Mouse (Mus musculus) G1E (cell line): ENCODE results near the gene Gm27029. TPM values are rescaled to one million over a fixed set of nuclear protein-coding genes. Genes with fewer than 3 reads are reported as not detected.
"Not testable (repeated sequence)": the region's sequence is repeated elsewhere in the genome, so short reads cannot be mapped to it uniquely, and the experiment has no call there.

Source experiments
- ATAC-seq: 2 replicates; pipeline ENCODE4 v1.8.0; 2016; ENCODE audit warnings: mild to moderate bottlenecking; ENCODE audit not compliant: insufficient number of reproducible peaks, poor library complexity, low FRiP score, severe bottlenecking; ENCODE audit errors: extremely low read depth
- DNase-seq: peaks from one replicate; pipeline ENCODE4 v3.0.0; 2012; ENCODE audit warnings: low spot score
- H3K27me3 ChIP-seq: 2 replicates; pipeline ENCODE4 v1.6.1; 2012; ENCODE audit warnings: mild to moderate bottlenecking, low read length, inconsistent platforms; ENCODE audit not compliant: insufficient read depth
- H3K36me3 ChIP-seq: replicated peaks from 2 replicates; pipeline ENCODE3; 2012; ENCODE audit warnings: mild to moderate bottlenecking, inconsistent platforms
- H3K4me1 ChIP-seq: 2 replicates; pipeline ENCODE4 v1.6.1; 2012; ENCODE audit warnings: low read depth, low read length, inconsistent platforms, mixed read lengths; ENCODE audit not compliant: insufficient read depth
- H3K4me3 ChIP-seq: 2 replicates; pipeline ENCODE4 v1.5.1; 2012; ENCODE audit warnings: low read depth, mild to moderate bottlenecking, inconsistent platforms, low read length, moderate library complexity, mixed read lengths
- H3K9me3 ChIP-seq: replicated peaks from 2 replicates; pipeline ENCODE4 v1.6.1; 2012; ENCODE audit warnings: inconsistent platforms
- CTCF ChIP-seq: IDR thresholded peaks from 2 replicates; pipeline ENCODE4 v1.5.1; 2012; ENCODE audit warnings: low read depth, low read length, inconsistent platforms, mixed read lengths
- GATA1 ChIP-seq: IDR thresholded peaks from 2 replicates; pipeline ENCODE4 v1.6.1; 2012; ENCODE audit warnings: borderline replicate concordance, low read length, inconsistent platforms, mixed read lengths
- GATA2 ChIP-seq: IDR thresholded peaks from 2 replicates; pipeline ENCODE4 v1.6.1; 2012; ENCODE audit warnings: low read depth, low read length, inconsistent platforms, borderline replicate concordance
- POLR2AphosphoS5 ChIP-seq: IDR thresholded peaks from 2 replicates; pipeline ENCODE4 v1.6.1; 2012; ENCODE audit warnings: low read depth, low read length, inconsistent platforms; ENCODE audit not compliant: insufficient replicate concordance
- TAL1 ChIP-seq: conservative IDR thresholded peaks from 2 replicates; pipeline ENCODE4 v1.6.1; 2012; ENCODE audit warnings: low read depth, low read length, inconsistent platforms, mixed read lengths
- polyA plus RNA-seq: library from polyadenylated mRNA; stranded (reverse); fragments of >175 nt; gene quantifications from 2 replicates; pipeline ENCODE4 v1.2.3, GENCODE M21; 2012
- total RNA-seq, 2 experiments: library from RNA; stranded (forward) in 1 of 2; stranded (reverse) in 1 of 2; fragments of 200-1000 nt in 1 of 2; fragments of >200 nt in 1 of 2; fragmentation: Nextera tagmentation in 1 of 2; gene quantifications; 2 replicates each; pipeline ENCODE4 v1.2.3; 2014 to 2017

The Gm27029 gene
- total and polyA plus RNA-seq, 3 experiments = 0.90 to 3.0 (median 2.1) TPM

DNA sequence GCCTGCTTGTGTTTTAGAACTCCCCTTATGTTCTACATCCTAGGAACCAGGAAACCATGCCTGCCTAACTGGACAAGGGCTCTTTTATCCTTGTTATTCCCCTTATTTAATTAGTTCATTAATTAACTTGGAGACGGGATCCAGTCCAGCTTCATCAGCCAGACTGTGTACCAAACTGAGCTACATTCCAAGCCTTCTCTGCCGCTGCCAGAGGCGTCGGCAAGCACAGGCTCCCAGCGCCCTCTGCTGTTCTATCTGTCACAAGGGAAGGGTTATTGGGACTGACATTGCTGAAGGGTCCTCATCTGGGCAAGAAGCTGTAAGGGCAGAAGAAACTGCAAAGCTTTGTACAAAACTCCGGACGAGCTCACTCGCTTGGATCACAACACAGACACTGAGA, 29.5 kb downstream of the Gm27029 start:
- ATAC-seq = no peak
- TF ChIP-seq CTCF = 0 out of 2 replicates have a peak, but pooled peaks have one; percentile 37
- TF ChIP-seq GATA2 = no peak
- no peak for TF ChIP-seq POLR2AphosphoS5
- peaks cover 3% of the 10 kb centered on the region; the same call in 1 of the 2 replicates for H3K4me1 ChIP-seq
- peaks cover 28% of the 10 kb centered on the region for H3K27me3 ChIP-seq
- H3K9me3 ChIP-seq = 0 out of 2 replicates have a peak, but pooled peaks cover 3% of the 10 kb centered on the region
- DNase-seq = peak; percentile 26
- H3K36me3 ChIP-seq = no peaks in the 10 kb centered on the region
- no peak overlapping the region for H3K4me3 ChIP-seq

DNA sequence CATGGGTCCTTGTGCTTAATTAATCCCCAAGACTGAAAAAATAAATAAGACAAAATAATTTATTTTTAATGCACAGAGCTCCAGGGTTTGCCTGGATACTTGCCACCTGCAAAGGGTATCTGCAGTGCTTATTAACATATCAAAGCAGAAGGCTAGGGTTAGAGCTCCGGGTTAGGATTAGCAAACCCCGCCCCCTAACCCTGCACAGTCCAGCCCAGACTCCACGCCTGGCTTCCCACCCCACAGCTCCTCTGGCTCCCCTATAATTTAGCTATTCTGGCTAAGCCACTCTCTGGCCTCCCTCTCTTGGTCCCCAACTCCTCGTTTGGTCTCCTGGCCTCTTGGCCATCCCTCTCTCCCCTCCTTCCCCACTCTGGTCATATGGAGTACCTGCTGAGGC, 42.8 kb downstream of the Gm27029 start:
- Histone ChIP-seq H3K36me3 (no peaks in the 10 kb centered on the region), H3K27me3 (peaks cover 26% of the 10 kb centered on the region), H3K4me3 (no peak overlapping the region), H3K9me3 (no peaks in the 10 kb centered on the region), H3K4me1 (no peaks in the 10 kb centered on the region; the same call in none of the 2 replicates)
- TF ChIP-seq GATA1 (no peak), TAL1 (no peak), POLR2AphosphoS5 (no peak), GATA2 (no peak), CTCF (no peak)
- DNase-seq = no peak
- no peak for ATAC-seq

GRCm38 (mm10) chr11:101378926-101379325, 45.7 kb downstream of the Gm27029 start:
- TF ChIP-seq POLR2AphosphoS5 (no peak), CTCF (no peak), GATA1 (no peak), TAL1 (no peak), GATA2 (no peak)
- Histone ChIP-seq H3K9me3 (no peaks in the 10 kb centered on the region), H3K36me3 (no peaks in the 10 kb centered on the region), H3K4me3 (no peak overlapping the region), H3K27me3 (peaks cover 34% of the 10 kb centered on the region), H3K4me1 (no peaks in the 10 kb centered on the region; the same call in 1 of the 2 replicates)
- ATAC-seq (no peak), DNase-seq (no peak)

DNA sequence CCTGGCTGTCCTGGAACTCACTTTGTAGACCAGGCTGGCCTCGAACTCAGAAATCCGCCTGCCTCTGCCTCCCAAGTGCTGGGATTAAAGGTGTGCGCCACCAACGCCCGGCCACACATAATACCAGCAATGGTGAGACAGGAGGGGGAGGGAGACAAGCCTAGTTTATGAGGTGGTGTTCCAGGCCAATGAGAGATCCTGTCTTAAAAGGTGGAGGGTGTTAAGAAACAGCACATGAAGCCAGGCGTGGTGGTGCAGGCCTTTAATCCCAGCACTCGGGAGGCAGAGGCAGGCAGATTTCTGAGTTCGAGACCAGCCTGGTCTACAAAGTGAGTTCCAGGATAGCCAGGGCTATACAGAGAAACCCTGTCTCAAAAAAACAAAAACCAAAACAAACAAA, 46.4 kb downstream of the Gm27029 start:
- not testable (repeated sequence) for DNase-seq, H3K36me3 ChIP-seq, H3K4me1 ChIP-seq, ATAC-seq, H3K4me3 ChIP-seq, H3K9me3 ChIP-seq
- H3K27me3 ChIP-seq = peaks cover 34% of the 10 kb centered on the region

DNA sequence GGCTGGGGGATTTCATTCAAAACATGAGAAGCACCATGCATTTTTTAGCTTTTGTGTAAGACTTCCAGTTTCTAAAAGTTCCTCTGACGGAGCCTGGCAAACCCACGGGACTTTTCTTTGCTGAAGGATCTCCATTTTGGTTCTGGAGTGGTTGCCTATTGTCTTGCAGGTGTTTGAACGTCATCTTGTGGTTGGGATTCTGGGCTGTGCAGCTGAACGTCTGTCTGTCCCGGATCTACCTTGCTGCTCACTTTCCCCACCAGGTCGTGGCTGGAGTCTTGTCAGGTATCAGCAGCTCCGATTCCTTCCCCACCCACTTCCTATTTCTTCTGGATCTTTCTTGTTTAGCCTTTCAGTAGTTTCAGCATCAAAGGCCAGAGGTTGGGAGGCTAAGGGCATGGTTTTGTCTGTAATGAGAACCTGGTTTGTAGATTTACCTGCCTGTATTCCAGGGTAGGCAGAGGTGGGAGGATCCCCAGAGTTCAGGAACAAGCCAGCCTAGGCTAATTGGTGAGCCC, 50.1 kb downstream of the Gm27029 start:
- peaks cover 41% of the 10 kb centered on the region for H3K27me3 ChIP-seq
- ATAC-seq = no peak

DNA sequence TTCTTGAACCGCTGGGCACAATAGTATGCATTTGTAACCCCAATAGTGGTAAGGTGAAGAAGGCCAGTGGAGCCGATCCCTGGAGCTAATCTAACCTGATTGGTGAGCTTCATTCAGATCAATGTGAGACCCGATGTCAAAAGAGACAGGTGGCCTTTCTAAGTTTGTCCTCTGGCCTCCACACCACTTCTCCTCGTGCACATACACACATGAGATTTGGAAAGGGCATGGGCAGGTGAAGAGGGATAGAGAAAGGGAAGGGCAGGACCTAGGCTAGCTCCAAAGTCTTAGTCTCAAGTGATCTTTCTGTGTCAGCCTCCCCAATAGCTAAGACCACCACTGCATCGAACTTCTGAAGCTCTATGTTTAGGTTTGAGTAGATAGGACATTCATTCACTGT, 54.5 kb downstream of the Gm27029 start:
- TF ChIP-seq CTCF (no peak), TAL1 (no peak), GATA2 (no peak), GATA1 (no peak), POLR2AphosphoS5 (no peak)
- Histone ChIP-seq H3K4me3 (no peak overlapping the region), H3K9me3 (no peaks in the 10 kb centered on the region), H3K36me3 (no peaks in the 10 kb centered on the region), H3K27me3 (peaks cover 30% of the 10 kb centered on the region), H3K4me1 (no peaks in the 10 kb centered on the region)
- ATAC-seq = no peak
- DNase-seq = no peak

More for the DNA sequence above, 50.1 kb downstream of the Gm27029 start:
- Histone ChIP-seq H3K36me3 (no peaks in the 10 kb centered on the region), H3K4me3 (no peak overlapping the region), H3K9me3 (no peaks in the 10 kb centered on the region), H3K4me1 (no peaks in the 10 kb centered on the region)
- TF ChIP-seq GATA1 (no peak), CTCF (no peak), POLR2AphosphoS5 (no peak), GATA2 (no peak), TAL1 (no peak)
- DNase-seq = no peak
